Comparison of ENCODE assay signal across 8 mouse cellular contexts in genomic region chr1:132476575-132476927, GRCm38 (mm10). TPM values are rescaled to one million over a fixed set of nuclear protein-coding genes. Genes with fewer than 3 reads are reported as not detected.
DNase-seq lines count a peak whose midpoint lies in the region; ATAC-seq lines count a peak whose summit lies in the region.

No protein-coding gene starts in this region.

- no peaks in the 10 kb centered on the region for H3K27me3 ChIP-seq in lung, embryonic 16.5 days (ENCODE audit: control insufficient read depth, insufficient read depth, low read depth, low read length)
- H3K27me3 ChIP-seq in limb, embryonic 13.5 days: no peaks in the 10 kb centered on the region
- H3K27me3 ChIP-seq in neural tube, embryonic 15.5 days (replicated peaks): no peaks in the 10 kb centered on the region

- H3K27ac ChIP-seq in lung, embryonic 16.5 days (ENCODE audit: low read length): peak overlapping the region; percentile 38; the same call in 1 of the 2 replicates
- no peak overlapping the region; the same call in 1 of the 2 replicates for H3K27ac ChIP-seq in limb, embryonic 13.5 days
- H3K27ac ChIP-seq in neural tube, embryonic 15.5 days (replicated peaks): peak overlapping the region; percentile 82

- H3K4me2 ChIP-seq in lung, embryonic 16.5 days (ENCODE audit: low read depth, low read length): peak overlapping the region; percentile 62
- peak overlapping the region; percentile 72 for H3K4me2 ChIP-seq in limb, embryonic 13.5 days (replicated peaks)
- peak overlapping the region; percentile 78 for H3K4me2 ChIP-seq in neural tube, embryonic 15.5 days

- ATAC-seq in lung, embryonic 16.5 days (ENCODE audit: low read depth): peak; percentile 39
- peak; percentile 41 for ATAC-seq in erythroblast, adult 5-6 weeks (replicated peaks; ENCODE audit: low FRiP score, poor library complexity, severe bottlenecking)
- peak; percentile 39 for ATAC-seq in limb, embryonic 13.5 days (ENCODE audit: low FRiP score, low read depth)
- ATAC-seq in neural tube, embryonic 15.5 days (ENCODE audit: low FRiP score): peak; percentile 63

- no peaks in the 10 kb centered on the region for H3K9me3 ChIP-seq in lung, embryonic 16.5 days (ENCODE audit: control insufficient read depth, low read length)
- no peaks in the 10 kb centered on the region for H3K9me3 ChIP-seq in limb, embryonic 13.5 days
- no peaks in the 10 kb centered on the region for H3K9me3 ChIP-seq in neural tube, embryonic 15.5 days (replicated peaks)

- H3K9ac ChIP-seq in lung, embryonic 16.5 days (ENCODE audit: low read length): peak overlapping the region; percentile 82
- peak overlapping the region; percentile 90 for H3K9ac ChIP-seq in limb, embryonic 13.5 days
- H3K9ac ChIP-seq in neural tube, embryonic 15.5 days (replicated peaks): peak overlapping the region; percentile 84

- H3K4me3 ChIP-seq in lung, embryonic 16.5 days (ENCODE audit: low read length): peak overlapping the region; percentile 61
- peak overlapping the region; percentile 87 for H3K4me3 ChIP-seq in limb, embryonic 13.5 days
- peak overlapping the region; percentile 93 for H3K4me3 ChIP-seq in neural tube, embryonic 15.5 days (replicated peaks)

- DNase-seq in lung, postnatal 25 days (ENCODE audit: low spot score): no peak
- DNase-seq in adrenal gland, adult (ENCODE audit: inconsistent age in 2 of 2, low spot score in 1 of 2): no peak
- no peak for DNase-seq in gastrocnemius, postnatal 10 days
- no peak for DNase-seq in testis, postnatal 10 days (ENCODE audit: low spot score)

- WGBS in lung, embryonic 16.5 days: 4% methylated on average over 9 of the region's 9 CpGs
- 6% methylated on average over 9 of the region's 9 CpGs for WGBS in limb, embryonic 13.5 days
- WGBS in neural tube, embryonic 15.5 days: 5% methylated on average over 9 of the region's 9 CpGs

- H3K4me1 ChIP-seq in lung, embryonic 16.5 days (replicated peaks; ENCODE audit: control insufficient read depth, insufficient read depth, low read length): peaks cover 7% of the 10 kb centered on the region
- peaks cover 22% of the 10 kb centered on the region for H3K4me1 ChIP-seq in limb, embryonic 13.5 days
- H3K4me1 ChIP-seq in neural tube, embryonic 15.5 days: peaks cover 25% of the 10 kb centered on the region

- H3K36me3 ChIP-seq in lung, embryonic 16.5 days (ENCODE audit: control insufficient read depth, insufficient read depth, low read length): no peaks in the 10 kb centered on the region
- no peaks in the 10 kb centered on the region for H3K36me3 ChIP-seq in limb, embryonic 13.5 days
- H3K36me3 ChIP-seq in neural tube, embryonic 15.5 days: no peaks in the 10 kb centered on the region

RNA-seq across cellular contexts. Expression of gene Rbbp5, which starts 0.6 kb away (rescaled TPM):
- 45.6 and 46.8 TPM in 2 replicates for polyA plus RNA-seq in lung, embryonic 16.5 days (2015; fragmentation: Nextera tagmentation; extraction: Ambion mirVana)
- total RNA-seq in erythroblast, adult 5-6 weeks (2015; ENCODE audit: low replicate concordance): 12.7 and 21.7 TPM in 2 replicates
- 16.3 and 17.6 TPM in 2 replicates for total RNA-seq in erythroblast, adult 5-6 weeks (2017; ENCODE audit: low replicate concordance)
- polyA plus RNA-seq in limb, embryonic 13.5 days (2015; fragmentation: Nextera tagmentation; extraction: Ambion mirVana): 51.1 and 55.2 TPM in 2 replicates
- 42.6 and 42.8 TPM in 2 replicates for polyA plus RNA-seq in neural tube, embryonic 15.5 days (2015; fragmentation: Nextera tagmentation; extraction: Ambion mirVana)
- total RNA-seq in gastrocnemius, postnatal 10 days (2021): 10 to 100 TPM; 19.6 to 20.3 TPM

RNA-seq across cellular contexts. Expression of gene Tmem81, which starts 29.5 kb away (rescaled TPM):
- 2.1 and 2.2 TPM in 2 replicates for polyA plus RNA-seq in lung, embryonic 16.5 days (2015; fragmentation: Nextera tagmentation; extraction: Ambion mirVana)
- 2.1 TPM in 1 of 2 replicates, not detected in the other for total RNA-seq in erythroblast, adult 5-6 weeks (2015; ENCODE audit: low replicate concordance)
- total RNA-seq in erythroblast, adult 5-6 weeks (2017; ENCODE audit: low replicate concordance): 0.56 and 1.3 TPM in 2 replicates
- 1.7 and 2.0 TPM in 2 replicates for polyA plus RNA-seq in limb, embryonic 13.5 days (2015; fragmentation: Nextera tagmentation; extraction: Ambion mirVana)
- 0.70 and 0.73 TPM in 2 replicates for polyA plus RNA-seq in neural tube, embryonic 15.5 days (2015; fragmentation: Nextera tagmentation; extraction: Ambion mirVana)
- total RNA-seq in gastrocnemius, postnatal 10 days (2021): 1 to 10 TPM; 1.3 to 1.9 TPM

RNA-seq across cellular contexts. Expression of gene Dstyk, which starts 59.2 kb away (rescaled TPM):
- polyA plus RNA-seq in lung, embryonic 16.5 days (2015; fragmentation: Nextera tagmentation; extraction: Ambion mirVana): 15.5 and 16.6 TPM in 2 replicates
- total RNA-seq in erythroblast, adult 5-6 weeks (2015; ENCODE audit: low replicate concordance): 36.8 and 37.3 TPM in 2 replicates
- 46.4 and 59.1 TPM in 2 replicates for total RNA-seq in erythroblast, adult 5-6 weeks (2017; ENCODE audit: low replicate concordance)
- 15.8 and 18.0 TPM in 2 replicates for polyA plus RNA-seq in limb, embryonic 13.5 days (2015; fragmentation: Nextera tagmentation; extraction: Ambion mirVana)
- 8.4 and 9.2 TPM in 2 replicates for polyA plus RNA-seq in neural tube, embryonic 15.5 days (2015; fragmentation: Nextera tagmentation; extraction: Ambion mirVana)
- total RNA-seq in gastrocnemius, postnatal 10 days (2021): 10 to 100 TPM; 16.1 to 16.8 TPM
